Mouse (Mus musculus) hindbrain, postnatal 0 days (tissue): ENCODE data around the gene Usp8. TPM values are rescaled to one million over a fixed set of nuclear protein-coding genes. Genes with fewer than 3 reads are reported as not detected.

ENCODE experiments used
- ATAC-seq: fragments of 200-750 bp; cut with Nextera tagmentation; 2 replicates; pipeline ENCODE4 v1.8.0; 2017; ENCODE audit warnings: mild to moderate bottlenecking, moderate TSS enrichment, moderate library complexity
- DNase-seq: peaks from one replicate; pipeline ENCODE4 v3.0.0-alpha.2; 2015; ENCODE audit warnings: low spot score
- H3K27ac ChIP-seq: fragments of 300-500 bp; sonication (generic); 2 replicates; pipeline ENCODE4 v1.5.1; 2014; ENCODE audit warnings: mild to moderate bottlenecking
- H3K27me3 ChIP-seq: fragments of 300-500 bp; sonication (generic); 2 replicates; pipeline ENCODE4 v1.6.1; 2014; ENCODE audit warnings: low read length, mixed read lengths; ENCODE audit not compliant: insufficient read depth
- H3K36me3 ChIP-seq: fragments of 300-500 bp; sonication (generic); 2 replicates; pipeline ENCODE4 v1.6.1; 2014; ENCODE audit warnings: low read length, mixed read lengths; ENCODE audit not compliant: insufficient read depth
- H3K4me1 ChIP-seq: fragments of 300-500 bp; sonication (generic); 2 replicates; pipeline ENCODE4 v1.6.1; 2014; ENCODE audit warnings: antibody characterized with exemption, low read length, mixed read lengths; ENCODE audit not compliant: insufficient read depth
- H3K4me2 ChIP-seq: fragments of 300-500 bp; sonication (generic); 2 replicates; pipeline ENCODE4 v1.6.1; 2014; ENCODE audit warnings: low read depth, mild to moderate bottlenecking, low read length, moderate library complexity, mixed read lengths
- H3K4me3 ChIP-seq: fragments of 300-500 bp; sonication (generic); 2 replicates; pipeline ENCODE4 v1.5.1; 2014; ENCODE audit warnings: low read length
- H3K9ac ChIP-seq: fragments of 300-500 bp; sonication (generic); replicated peaks from 2 replicates; pipeline ENCODE4 v1.6.1; 2014; ENCODE audit warnings: mild to moderate bottlenecking, low read length, moderate library complexity, mixed read lengths
- H3K9me3 ChIP-seq: fragments of 300-500 bp; sonication (generic); 2 replicates; pipeline ENCODE4 v1.6.1; 2016; ENCODE audit warnings: low read length, mixed read lengths
- CTCF ChIP-seq: IDR thresholded peaks from 2 replicates; pipeline ENCODE4 v1.5.1; 2016; ENCODE audit warnings: antibody characterized with exemption, control low read depth, low read depth
- WGBS: fragments of 180-500 bp; shearing (Covaris S2); extraction: QIAGEN DNeasy Blood & Tissue Kit; methylation state at CpG from one replicate; pipeline ENCODE4 v1.1.7; 2014; 5-methylcytosine and 5-hydroxymethylcytosine counted together
- polyA plus RNA-seq: library from polyadenylated mRNA; unstranded; fragments of >200 nt; fragmentation: Nextera tagmentation; extraction: Ambion mirVana; gene quantifications from 2 replicates; pipeline ENCODE4 v1.2.1, GENCODE M21; 2015
- total RNA-seq: library from RNA; depleted of rRNA; stranded (reverse); fragments of >200 nt; gene quantifications from 2 replicates; pipeline ENCODE4 v1.2.3, GENCODE M21; 2014; rRNA removed

The Usp8 gene
- total and polyA plus RNA-seq, 2 experiments from 2014 or later = 15.6 to 20.9 TPM

GRCm38 (mm10) chr2:126782433-126782832, 75.3 kb downstream of the Usp8 start:
- ATAC-seq (peak; percentile 58; the same call in 1 of the 2 replicates), DNase-seq (peak; percentile 91)
- Histone ChIP-seq H3K4me1 (no peaks in the 10 kb centered on the region), H3K9ac (no peak overlapping the region), H3K36me3 (no peaks in the 10 kb centered on the region), H3K4me2 (no peak overlapping the region), H3K9me3 (no peaks in the 10 kb centered on the region), H3K27ac (no peak overlapping the region), H3K27me3 (no peaks in the 10 kb centered on the region), H3K4me3 (no peak overlapping the region)
- WGBS = 68% methylated on average over 3 of the region's 3 CpGs
- peak; percentile 62 for TF ChIP-seq CTCF

GRCm38 (mm10) chr2:126783370-126783769, 76.2 kb downstream of the Usp8 start, which contains the start of gene Usp50:
Usp50 (minus strand) TSS chr2:126783470.
- Histone ChIP-seq H3K4me3 (no peak within 1 kb of the TSS), H3K4me2 (no peak within 1 kb of the TSS), H3K27ac (no peak within 1 kb of the TSS), H3K27me3 (no peaks in the 10 kb centered on the region), H3K4me1 (no peaks in the 10 kb centered on the region), H3K36me3 (no peaks in the 10 kb centered on the region), H3K9me3 (no peaks in the 10 kb centered on the region), H3K9ac (no peak within 1 kb of the TSS)
- no peak for TF ChIP-seq CTCF
- WGBS = 52% methylated on average over 4 of the region's 4 CpGs
- DNase-seq (no peak), ATAC-seq (no peak)

GRCm38 (mm10) chr2:126787721-126788342, 80.7 kb downstream of the Usp8 start:
- DNase-seq (no peak), ATAC-seq (no peak)
- no peak overlapping the region for H3K9ac ChIP-seq
- TF ChIP-seq CTCF = no peak
- H3K4me3 ChIP-seq = no peak overlapping the region
- no peaks in the 10 kb centered on the region for H3K9me3 ChIP-seq
- H3K4me1 ChIP-seq = no peaks in the 10 kb centered on the region
- no peak overlapping the region for H3K27ac ChIP-seq
- no peaks in the 10 kb centered on the region for H3K27me3 ChIP-seq
- 46% methylated on average over 9 of the region's 9 CpGs for WGBS
- H3K36me3 ChIP-seq = peaks cover 12% of the 10 kb centered on the region; the same call in 1 of the 2 replicates
- no peak overlapping the region for H3K4me2 ChIP-seq

GRCm38 (mm10) chr2:126792611-126793010, 85.5 kb downstream of the Usp8 start:
- Histone ChIP-seq H3K27me3 (no peaks in the 10 kb centered on the region), H3K36me3 (peaks cover 33% of the 10 kb centered on the region), H3K4me3 (no peak overlapping the region), H3K27ac (no peak overlapping the region), H3K9ac (no peak overlapping the region), H3K4me2 (no peak overlapping the region), H3K9me3 (no peaks in the 10 kb centered on the region), H3K4me1 (no peaks in the 10 kb centered on the region)
- DNase-seq = no peak
- no peak for TF ChIP-seq CTCF
- ATAC-seq = no peak
- WGBS = 76% methylated on average over 5 of the region's 5 CpGs

- WGBS = 84% methylated on average over 3 of the region's 3 CpGs
- H3K4me3 ChIP-seq = no peak overlapping the region
- peaks cover 50% of the 10 kb centered on the region for H3K36me3 ChIP-seq
- no peak overlapping the region for H3K9ac ChIP-seq
- ATAC-seq (no peak), DNase-seq (no peak)
- TF ChIP-seq CTCF = peak; percentile 49
- H3K27ac ChIP-seq = no peak overlapping the region
- no peaks in the 10 kb centered on the region for H3K27me3 ChIP-seq
- H3K9me3 ChIP-seq = no peaks in the 10 kb centered on the region
- H3K4me1 ChIP-seq = no peaks in the 10 kb centered on the region
- H3K4me2 ChIP-seq = no peak overlapping the region
Measured at GRCm38 (mm10) chr2:126795708-126796107, 88.6 kb downstream of the Usp8 start.

- Histone ChIP-seq H3K4me3 (no peak overlapping the region), H3K9ac (no peak overlapping the region), H3K4me1 (no peaks in the 10 kb centered on the region), H3K27me3 (no peaks in the 10 kb centered on the region), H3K4me2 (no peak overlapping the region), H3K27ac (no peak overlapping the region), H3K9me3 (no peaks in the 10 kb centered on the region), H3K36me3 (peaks cover 49% of the 10 kb centered on the region)
- ATAC-seq (no peak), DNase-seq (no peak)
- no peak for TF ChIP-seq CTCF
- 74% methylated on average over 5 of the region's 5 CpGs for WGBS
Measured at GRCm38 (mm10) chr2:126798455-126798854, 91.3 kb downstream of the Usp8 start.

- Histone ChIP-seq H3K9ac (no peak overlapping the region), H3K4me2 (no peak overlapping the region), H3K4me3 (no peak overlapping the region), H3K4me1 (no peaks in the 10 kb centered on the region), H3K9me3 (no peaks in the 10 kb centered on the region), H3K27me3 (no peaks in the 10 kb centered on the region), H3K27ac (no peak overlapping the region), H3K36me3 (peaks cover 34% of the 10 kb centered on the region)
- ATAC-seq (no peak), DNase-seq (no peak)
- 98% methylated on average over 3 of the region's 3 CpGs for WGBS
- no peak for TF ChIP-seq CTCF
Measured at GRCm38 (mm10) chr2:126801980-126802379, 94.9 kb downstream of the Usp8 start.

Other genes with a start within 250 kb of the Usp8 start
- gene Atp8b4, start 206.7 kb upstream of the Usp8 start, total RNA-seq = 0.10 and 0.18 TPM in 2 replicates
- gene Atp8b4, start 206.7 kb upstream of the Usp8 start, polyA plus RNA-seq = 0.05 TPM in 1 of 2 replicates, not detected in the other
- gene Slc27a2, start 154.9 kb upstream of the Usp8 start, total RNA-seq = 6.4 and 9.8 TPM in 2 replicates
- gene Slc27a2, start 154.9 kb upstream of the Usp8 start, polyA plus RNA-seq = 7.9 and 8.2 TPM in 2 replicates
- 0.86 and 1.2 TPM in 2 replicates for gene Hdc, start 88.0 kb upstream of the Usp8 start, total RNA-seq
- gene Hdc, start 88.0 kb upstream of the Usp8 start, polyA plus RNA-seq = 2.3 TPM in 2 replicates
- gene Gabpb1, start 31.0 kb upstream of the Usp8 start, total RNA-seq = 15.2 and 16.9 TPM in 2 replicates
- gene Gabpb1, start 31.0 kb upstream of the Usp8 start, polyA plus RNA-seq = 25.2 and 27.0 TPM in 2 replicates
- 0.10 and 0.47 TPM in 2 replicates for gene Usp50, start 76.1 kb downstream of the Usp8 start, total RNA-seq
- gene Usp50, start 76.1 kb downstream of the Usp8 start, polyA plus RNA-seq = 2.1 TPM in 2 replicates
- gene Trpm7, start 168.9 kb downstream of the Usp8 start, total RNA-seq = 15.9 and 28.8 TPM in 2 replicates
- 25.3 and 28.1 TPM in 2 replicates for gene Trpm7, start 168.9 kb downstream of the Usp8 start, polyA plus RNA-seq
- 35.9 and 37.1 TPM in 2 replicates for gene Sppl2a, start 225.9 kb downstream of the Usp8 start, total RNA-seq
- gene Sppl2a, start 225.9 kb downstream of the Usp8 start, polyA plus RNA-seq = 29.0 and 31.0 TPM in 2 replicates